Mouse (Mus musculus) E14TG2a.4 (cell line): ENCODE data around the gene Gm20388.
A peak's percentile ranks its signal among the peaks of the same experiment; 100 is the strongest.

ENCODE experiments used
- H3K27me3 ChIP-seq: 2 replicates; pipeline ENCODE4 v1.6.1; 2014; ENCODE audit warnings: low read length, control low read depth; ENCODE audit not compliant: insufficient read depth
- H3K36me3 ChIP-seq: 2 replicates; pipeline ENCODE4 v1.6.1; 2014; ENCODE audit warnings: low read length, control low read depth; ENCODE audit not compliant: insufficient read depth
- H3K4me1 ChIP-seq: replicated peaks from 2 replicates; pipeline ENCODE4 v1.6.1; 2014; ENCODE audit warnings: low read depth, low read length, control low read depth
- H3K4me3 ChIP-seq: replicated peaks from 2 replicates; pipeline ENCODE4 v1.5.1; 2014; ENCODE audit warnings: mild to moderate bottlenecking, low read length
- H3K9me3 ChIP-seq: 2 replicates; pipeline ENCODE4 v1.6.1; 2014; ENCODE audit warnings: low read length, control low read depth
- CTCF ChIP-seq: conservative IDR thresholded peaks from 2 replicates; pipeline ENCODE4 v1.5.1; 2014; ENCODE audit warnings: low read length
- NANOG ChIP-seq: IDR thresholded peaks from 2 replicates; pipeline ENCODE4 v1.6.1; 2014; ENCODE audit warnings: borderline replicate concordance, low read length, mixed read lengths
- POU5F1 ChIP-seq: IDR thresholded peaks from 2 replicates; pipeline ENCODE4 v1.6.1; 2014; ENCODE audit warnings: low read length, borderline replicate concordance

Gm20388 gene

GRCm38 (mm10) chr8:120395892-120396291 lies 485.3 kb downstream of the Gm20388 start:
- Histone ChIP-seq H3K4me3 (no peak overlapping the region), H3K36me3 (no peaks in the 10 kb centered on the region), H3K4me1 (peaks cover 46% of the 10 kb centered on the region), H3K9me3 (0 out of 2 replicates have a peak, but pooled peaks cover 3% of the 10 kb centered on the region), H3K27me3 (peaks cover 27% of the 10 kb centered on the region)
- no peak for TF ChIP-seq CTCF
- no peak for TF ChIP-seq POU5F1
- TF ChIP-seq NANOG, result no peak

- Histone ChIP-seq H3K27me3 (peaks cover 34% of the 10 kb centered on the region), H3K4me1 (peaks cover 38% of the 10 kb centered on the region), H3K36me3 (no peaks in the 10 kb centered on the region), H3K9me3 (0 out of 2 replicates have a peak, but pooled peaks cover 3% of the 10 kb centered on the region), H3K4me3 (no peak overlapping the region)
- TF ChIP-seq POU5F1, result no peak
- TF ChIP-seq CTCF, result no peak
- no peak for TF ChIP-seq NANOG
Observed at GRCm38 (mm10) chr8:120396756-120397155, 486.1 kb downstream of the Gm20388 start.

- H3K9me3 ChIP-seq, result 0 out of 2 replicates have a peak, but pooled peaks cover 3% of the 10 kb centered on the region
- no peak for TF ChIP-seq CTCF
- TF ChIP-seq NANOG, result no peak
- TF ChIP-seq POU5F1, result no peak
- no peaks in the 10 kb centered on the region for H3K36me3 ChIP-seq
- H3K4me1 ChIP-seq, result peaks cover 29% of the 10 kb centered on the region
- H3K27me3 ChIP-seq, result peaks cover 34% of the 10 kb centered on the region
- no peak overlapping the region for H3K4me3 ChIP-seq
Observed at GRCm38 (mm10) chr8:120397444-120398411, 487.1 kb downstream of the Gm20388 start.

GRCm38 (mm10) chr8:120399212-120399934 lies 488.7 kb downstream of the Gm20388 start:
- H3K27me3 ChIP-seq, result peaks cover 33% of the 10 kb centered on the region
- H3K4me3 ChIP-seq, result peak overlapping the region; percentile 75
- no peak for TF ChIP-seq CTCF
- no peak for TF ChIP-seq NANOG
- TF ChIP-seq POU5F1, result no peak
- peaks cover 19% of the 10 kb centered on the region for H3K4me1 ChIP-seq
- 0 out of 2 replicates have a peak, but pooled peaks cover 3% of the 10 kb centered on the region for H3K9me3 ChIP-seq
- H3K36me3 ChIP-seq, result no peaks in the 10 kb centered on the region

- H3K27me3 ChIP-seq, result peaks cover 37% of the 10 kb centered on the region
- no peaks in the 10 kb centered on the region for H3K36me3 ChIP-seq
- no peaks in the 10 kb centered on the region for H3K9me3 ChIP-seq
Observed at GRCm38 (mm10) chr8:120401216-120401615, 490.6 kb downstream of the Gm20388 start.

GRCm38 (mm10) chr8:120401712-120402111 lies 491.1 kb downstream of the Gm20388 start:
- Histone ChIP-seq H3K4me3 (no peak overlapping the region), H3K4me1 (peaks cover 30% of the 10 kb centered on the region), H3K9me3 (no peaks in the 10 kb centered on the region), H3K36me3 (no peaks in the 10 kb centered on the region), H3K27me3 (peaks cover 38% of the 10 kb centered on the region)
- TF ChIP-seq CTCF, result no peak
- TF ChIP-seq POU5F1, result no peak
- no peak for TF ChIP-seq NANOG

More at GRCm38 (mm10) chr8:120401216-120401615, 490.6 kb downstream of the Gm20388 start:
- TF ChIP-seq POU5F1 (no peak), CTCF (no peak), NANOG (no peak)
- Histone ChIP-seq H3K4me3 (no peak overlapping the region), H3K4me1 (peaks cover 25% of the 10 kb centered on the region)

GRCm38 (mm10) chr8:120403606-120404269 lies 493.1 kb downstream of the Gm20388 start:
- H3K9me3 ChIP-seq, result no peaks in the 10 kb centered on the region
- TF ChIP-seq CTCF (no peak), NANOG (no peak), POU5F1 (no peak)
- peaks cover 47% of the 10 kb centered on the region for H3K4me1 ChIP-seq
- H3K4me3 ChIP-seq, result no peak overlapping the region
- H3K27me3 ChIP-seq, result peaks cover 35% of the 10 kb centered on the region
- H3K36me3 ChIP-seq, result no peaks in the 10 kb centered on the region

GRCm38 (mm10) chr8:120404609-120405036 lies 494.0 kb downstream of the Gm20388 start:
- peaks cover 49% of the 10 kb centered on the region for H3K4me1 ChIP-seq
- no peak overlapping the region for H3K4me3 ChIP-seq
- H3K27me3 ChIP-seq, result peaks cover 31% of the 10 kb centered on the region
- H3K36me3 ChIP-seq, result no peaks in the 10 kb centered on the region
- H3K9me3 ChIP-seq, result no peaks in the 10 kb centered on the region
- TF ChIP-seq POU5F1 (no peak), NANOG (no peak), CTCF (peak; percentile 93)
